Mouse (Mus musculus) erythroblast, embryonic 14.5 days (primary cell): ENCODE measurements around the gene Mov10.

ENCODE experiments used
- GATA1 ChIP-seq: IDR thresholded peaks from 2 replicates; pipeline ENCODE4 v1.6.1; 2012; ENCODE audit warnings: low read length, inconsistent platforms, mixed read lengths
- TAL1 ChIP-seq: IDR thresholded peaks from 3 replicates; pipeline ENCODE4 v1.6.1; 2012; ENCODE audit warnings: low read length, inconsistent platforms, mixed read lengths

DNA sequence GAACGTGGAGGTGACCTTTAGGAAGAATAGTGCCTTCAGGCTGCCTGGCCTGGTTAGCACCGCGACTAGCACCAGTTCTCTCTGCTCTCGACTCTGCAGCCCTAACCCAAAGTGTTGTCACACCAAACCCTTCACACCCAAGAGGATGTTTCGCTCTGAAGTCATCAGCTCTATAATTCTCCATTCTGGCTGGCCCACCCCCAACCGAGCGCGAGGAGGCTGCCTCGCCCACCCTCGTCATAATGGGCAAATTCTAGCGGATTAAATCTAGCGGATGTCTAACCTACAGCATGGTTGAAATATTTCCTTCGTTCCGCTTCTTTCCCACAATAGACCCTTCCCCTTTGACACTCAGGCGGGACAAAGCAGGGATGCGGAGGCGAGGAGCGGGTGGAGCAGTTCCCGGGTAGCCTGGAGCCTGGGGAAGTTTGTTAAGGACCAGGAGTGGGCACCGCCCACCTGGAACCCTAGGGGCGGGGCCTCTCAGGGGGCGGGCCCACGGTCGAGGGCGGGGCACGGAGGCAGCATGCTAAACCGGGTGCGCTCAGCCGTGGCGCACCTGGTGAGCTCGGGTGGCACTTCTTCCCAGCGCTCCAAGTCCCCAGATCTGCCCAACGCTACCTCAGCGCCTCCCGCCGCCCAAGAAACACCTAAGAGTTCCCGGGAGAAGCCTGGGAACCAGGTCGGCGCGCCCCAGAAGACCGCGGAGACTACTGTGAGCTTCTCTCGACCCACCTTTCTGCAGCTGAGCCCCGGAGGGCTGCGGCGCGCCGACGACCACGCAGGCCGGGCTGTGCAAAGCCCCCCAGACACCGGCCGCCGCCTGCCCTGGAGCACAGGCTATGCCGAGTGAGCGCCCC is 37.6 kb downstream of the Mov10 start, which contains the start of gene Ppm1j:
- no peak for TF ChIP-seq GATA1
- TF ChIP-seq TAL1, result no peak
